Mouse (Mus musculus): ENCODE data around the gene Acap1. TPM values are rescaled to one million over a fixed set of nuclear protein-coding genes. Genes with fewer than 3 reads are reported as not detected.
A peak's percentile ranks its signal among the peaks of the same experiment; 100 is the strongest.

The Acap1 gene
- polyA plus RNA-seq (2012; ENCODE audit: insufficient read depth, low replicate concordance), result 47.6 and 58.4 TPM in 2 replicates

GRCm38 (mm10) chr11:69895291-69895690, at the start of gene Acap1:
Gene Acap1, minus strand, starts transcription at chr11:69895539.
- peaks cover 6% of the 10 kb centered on the region for H3K36me3 ChIP-seq (replicated peaks; ENCODE audit: low read length)
- H3K9me3 ChIP-seq, result no peaks in the 10 kb centered on the region
- TF ChIP-seq GATA1 (IDR thresholded peaks at IDR 0.05; ENCODE audit: borderline replicate concordance, low read length) (no peak), FLI1 (IDR thresholded peaks at IDR 0.05; ENCODE audit: low read length) (no peak)
- H3K4me1 ChIP-seq, result peaks cover 79% of the 10 kb centered on the region
- peak within 1 kb of the TSS; percentile 88 for H3K4me3 ChIP-seq (replicated peaks)
- H3K27me3 ChIP-seq (replicated peaks), result no peaks in the 10 kb centered on the region

- no peak overlapping the region for H3K4me3 ChIP-seq (replicated peaks)
- H3K9me3 ChIP-seq, result no peaks in the 10 kb centered on the region
- no peak for TF ChIP-seq GATA1 (IDR thresholded peaks at IDR 0.05; ENCODE audit: borderline replicate concordance, low read length)
- peaks cover 11% of the 10 kb centered on the region for H3K4me1 ChIP-seq
- no peaks in the 10 kb centered on the region for H3K36me3 ChIP-seq (replicated peaks; ENCODE audit: low read length)
- H3K27me3 ChIP-seq (replicated peaks), result peaks cover 94% of the 10 kb centered on the region
These were observed 45.6 kb upstream of the Acap1 start for GRCm38 (mm10) chr11:69940962-69941361.

- H3K27me3 ChIP-seq (replicated peaks), result peaks cover 94% of the 10 kb centered on the region
- TF ChIP-seq GATA1 (IDR thresholded peaks at IDR 0.05; ENCODE audit: borderline replicate concordance, low read length) (no peak), FLI1 (IDR thresholded peaks at IDR 0.05; ENCODE audit: low read length) (no peak)
- H3K4me3 ChIP-seq (replicated peaks), result no peak overlapping the region
- no peaks in the 10 kb centered on the region for H3K9me3 ChIP-seq
- H3K4me1 ChIP-seq, result peaks cover 23% of the 10 kb centered on the region
- H3K36me3 ChIP-seq (replicated peaks; ENCODE audit: low read length), result no peaks in the 10 kb centered on the region
These were observed 44.4 kb upstream of the Acap1 start for GRCm38 (mm10) chr11:69939731-69940130.

GRCm38 (mm10) chr11:69939181-69939580, 43.8 kb upstream of the Acap1 start:
- Histone ChIP-seq H3K9me3 (no peaks in the 10 kb centered on the region), H3K4me1 (peaks cover 29% of the 10 kb centered on the region), H3K27me3 (replicated peaks) (peaks cover 94% of the 10 kb centered on the region), H3K36me3 (replicated peaks; ENCODE audit: low read length) (no peaks in the 10 kb centered on the region), H3K4me3 (replicated peaks) (no peak overlapping the region)
- TF ChIP-seq FLI1 (IDR thresholded peaks at IDR 0.05; ENCODE audit: low read length) (no peak), GATA1 (IDR thresholded peaks at IDR 0.05; ENCODE audit: borderline replicate concordance, low read length) (no peak)

- no peaks in the 10 kb centered on the region for H3K9me3 ChIP-seq
- H3K27me3 ChIP-seq (replicated peaks), result peaks cover 88% of the 10 kb centered on the region
- peaks cover 34% of the 10 kb centered on the region for H3K4me1 ChIP-seq
- TF ChIP-seq FLI1 (IDR thresholded peaks at IDR 0.05; ENCODE audit: low read length) (no peak), GATA1 (IDR thresholded peaks at IDR 0.05; ENCODE audit: borderline replicate concordance, low read length) (no peak)
- H3K36me3 ChIP-seq (replicated peaks; ENCODE audit: low read length), result no peaks in the 10 kb centered on the region
- H3K4me3 ChIP-seq (replicated peaks), result no peak overlapping the region
These were observed 43.2 kb upstream of the Acap1 start for GRCm38 (mm10) chr11:69938401-69938979.

GRCm38 (mm10) chr11:69937834-69938233, 42.5 kb upstream of the Acap1 start:
- H3K9me3 ChIP-seq, result no peaks in the 10 kb centered on the region
- peaks cover 81% of the 10 kb centered on the region for H3K27me3 ChIP-seq (replicated peaks)
- H3K4me3 ChIP-seq (replicated peaks), result no peak overlapping the region
- H3K36me3 ChIP-seq (replicated peaks; ENCODE audit: low read length), result no peaks in the 10 kb centered on the region
- no peak for TF ChIP-seq GATA1 (IDR thresholded peaks at IDR 0.05; ENCODE audit: borderline replicate concordance, low read length)
- TF ChIP-seq FLI1 (IDR thresholded peaks at IDR 0.05; ENCODE audit: low read length), result no peak
- H3K4me1 ChIP-seq, result peaks cover 34% of the 10 kb centered on the region

- no peaks in the 10 kb centered on the region for H3K36me3 ChIP-seq (replicated peaks; ENCODE audit: low read length)
- peaks cover 38% of the 10 kb centered on the region for H3K4me1 ChIP-seq
- no peak overlapping the region for H3K4me3 ChIP-seq (replicated peaks)
- TF ChIP-seq FLI1 (IDR thresholded peaks at IDR 0.05; ENCODE audit: low read length), result no peak
- TF ChIP-seq GATA1 (IDR thresholded peaks at IDR 0.05; ENCODE audit: borderline replicate concordance, low read length), result no peak
- H3K27me3 ChIP-seq (replicated peaks), result peaks cover 77% of the 10 kb centered on the region
- no peaks in the 10 kb centered on the region for H3K9me3 ChIP-seq
These were observed 42.0 kb upstream of the Acap1 start for GRCm38 (mm10) chr11:69937385-69937784.

GRCm38 (mm10) chr11:69936714-69937347, 41.5 kb upstream of the Acap1 start:
- H3K27me3 ChIP-seq (replicated peaks), result peaks cover 72% of the 10 kb centered on the region
- peaks cover 44% of the 10 kb centered on the region for H3K4me1 ChIP-seq
- H3K4me3 ChIP-seq (replicated peaks), result no peak overlapping the region
- H3K9me3 ChIP-seq, result no peaks in the 10 kb centered on the region
- TF ChIP-seq FLI1 (IDR thresholded peaks at IDR 0.05; ENCODE audit: low read length), result no peak
- TF ChIP-seq GATA1 (IDR thresholded peaks at IDR 0.05; ENCODE audit: borderline replicate concordance, low read length), result no peak
- H3K36me3 ChIP-seq (replicated peaks; ENCODE audit: low read length), result no peaks in the 10 kb centered on the region

- Histone ChIP-seq H3K27me3 (replicated peaks) (peaks cover 69% of the 10 kb centered on the region), H3K4me1 (peaks cover 51% of the 10 kb centered on the region), H3K9me3 (no peaks in the 10 kb centered on the region), H3K4me3 (replicated peaks) (peak overlapping the region; percentile 90), H3K36me3 (replicated peaks; ENCODE audit: low read length) (no peaks in the 10 kb centered on the region)
- TF ChIP-seq FLI1 (IDR thresholded peaks at IDR 0.05; ENCODE audit: low read length) (no peak), GATA1 (IDR thresholded peaks at IDR 0.05; ENCODE audit: borderline replicate concordance, low read length) (no peak)
These were observed 40.8 kb upstream of the Acap1 start for GRCm38 (mm10) chr11:69936156-69936555.

- TF ChIP-seq GATA1 (IDR thresholded peaks at IDR 0.05; ENCODE audit: borderline replicate concordance, low read length), result no peak
- TF ChIP-seq FLI1 (IDR thresholded peaks at IDR 0.05; ENCODE audit: low read length), result no peak
- H3K4me3 ChIP-seq (replicated peaks), result peak within 1 kb of the TSS; percentile 90
- H3K9me3 ChIP-seq, result no peaks in the 10 kb centered on the region
- peaks cover 61% of the 10 kb centered on the region for H3K27me3 ChIP-seq (replicated peaks)
- H3K36me3 ChIP-seq (replicated peaks; ENCODE audit: low read length), result no peaks in the 10 kb centered on the region
- H3K4me1 ChIP-seq, result peaks cover 54% of the 10 kb centered on the region
These were observed 40.0 kb upstream of the Acap1 start, which contains the start of gene Ybx2 for GRCm38 (mm10) chr11:69935137-69935879. Gene Ybx2, plus strand, starts transcription at chr11:69935796.
